Mouse (Mus musculus): ENCODE measurements around the gene Gen1.
A peak's percentile ranks its signal among the peaks of the same experiment; 100 is the strongest.

The Gen1 gene

DNA sequence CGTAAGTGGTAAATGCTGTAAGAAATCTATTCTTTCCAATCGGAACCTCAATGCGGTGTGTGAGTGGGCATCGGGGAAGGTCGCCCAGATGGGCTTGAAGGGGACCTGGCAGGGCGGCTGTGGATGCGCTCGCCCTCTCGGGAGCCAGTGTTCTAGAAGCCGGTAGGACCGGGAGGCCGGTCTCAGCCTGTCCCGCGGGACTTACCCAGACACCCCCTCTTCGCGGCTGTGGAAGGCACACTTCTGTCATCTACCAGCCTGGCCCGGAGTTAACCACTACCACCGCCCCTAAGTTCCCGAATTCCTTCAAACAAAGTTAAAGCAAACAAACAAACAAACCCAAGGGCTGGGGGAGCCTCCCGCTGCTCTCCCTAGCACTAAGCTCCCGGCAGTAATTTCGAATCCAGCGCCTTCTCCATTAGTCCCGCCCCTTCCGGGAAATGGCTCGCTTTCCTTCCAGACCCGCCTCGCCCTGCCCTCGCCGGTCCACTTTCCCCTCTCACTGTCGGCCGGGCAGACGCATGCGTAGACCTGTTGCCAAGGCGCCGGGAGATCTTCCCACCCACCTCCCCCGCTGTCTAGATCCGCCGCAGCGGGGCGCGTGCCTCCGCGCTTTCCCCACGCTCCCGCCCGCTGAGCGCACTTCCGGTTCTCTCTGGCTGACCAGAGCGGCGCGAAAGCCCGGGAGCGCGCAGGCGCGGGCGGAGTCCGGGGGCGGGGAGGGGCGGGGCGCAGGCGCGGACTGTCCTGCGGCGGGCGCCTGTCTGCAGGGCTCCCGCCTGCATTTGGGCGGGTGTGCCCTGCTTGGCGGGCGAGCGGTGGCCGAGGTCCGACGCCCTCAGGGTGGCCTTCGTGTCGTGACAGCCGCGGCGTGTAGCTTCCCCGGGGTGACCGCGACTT lies at the start of gene Gen1, which contains the start of gene Smc6:
Gene Gen1, minus strand, starts transcription at position 420 of the 900 bp plus-strand sequence.
Gene Smc6, plus strand, starts transcription at position 505 of the 900 bp plus-strand sequence.
- DNase-seq (ENCODE audit: inconsistent ontology term) = peak; percentile 99

DNA sequence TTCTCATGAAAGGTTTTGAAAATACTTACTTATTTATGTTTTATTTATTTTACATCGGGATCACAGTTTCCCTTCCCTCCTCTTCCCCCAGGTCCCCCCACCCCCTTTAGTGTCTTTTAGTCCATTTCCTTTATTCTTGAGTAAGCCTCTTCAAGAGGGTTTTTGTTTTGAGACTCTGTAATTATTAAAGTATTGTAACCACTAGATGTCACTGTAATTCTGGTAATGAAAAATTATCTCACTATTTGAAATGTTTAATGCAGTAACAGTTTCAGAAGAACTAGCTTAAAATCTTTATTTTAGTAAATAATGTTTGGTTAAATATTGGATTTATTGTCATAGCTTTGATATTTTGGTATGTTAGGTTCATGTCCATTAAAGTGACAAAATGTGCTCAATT lies 48.2 kb upstream of the Gen1 start:
- DNase-seq (ENCODE audit: inconsistent ontology term) = no peak

DNA sequence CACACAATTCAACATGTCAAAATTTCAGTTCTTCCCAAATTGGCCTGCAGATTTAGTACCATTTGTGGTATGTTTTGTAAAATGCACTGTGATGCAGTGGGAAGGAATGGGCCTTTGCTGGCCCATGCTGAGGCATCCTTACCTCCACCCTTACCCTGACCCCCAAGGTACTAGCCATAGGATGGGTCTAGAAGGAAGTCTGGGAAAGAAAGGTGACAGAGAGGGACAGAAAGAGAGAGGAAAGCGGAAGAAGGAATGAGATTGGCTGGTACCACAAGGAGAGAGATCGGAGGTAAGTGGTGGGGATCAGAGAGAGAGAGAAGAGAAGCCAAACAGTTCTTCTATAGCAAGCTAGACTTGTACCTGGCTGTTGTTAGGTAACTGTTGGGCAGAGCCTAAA lies 45.5 kb upstream of the Gen1 start:
- DNase-seq (ENCODE audit: inconsistent ontology term) = no peak

DNA sequence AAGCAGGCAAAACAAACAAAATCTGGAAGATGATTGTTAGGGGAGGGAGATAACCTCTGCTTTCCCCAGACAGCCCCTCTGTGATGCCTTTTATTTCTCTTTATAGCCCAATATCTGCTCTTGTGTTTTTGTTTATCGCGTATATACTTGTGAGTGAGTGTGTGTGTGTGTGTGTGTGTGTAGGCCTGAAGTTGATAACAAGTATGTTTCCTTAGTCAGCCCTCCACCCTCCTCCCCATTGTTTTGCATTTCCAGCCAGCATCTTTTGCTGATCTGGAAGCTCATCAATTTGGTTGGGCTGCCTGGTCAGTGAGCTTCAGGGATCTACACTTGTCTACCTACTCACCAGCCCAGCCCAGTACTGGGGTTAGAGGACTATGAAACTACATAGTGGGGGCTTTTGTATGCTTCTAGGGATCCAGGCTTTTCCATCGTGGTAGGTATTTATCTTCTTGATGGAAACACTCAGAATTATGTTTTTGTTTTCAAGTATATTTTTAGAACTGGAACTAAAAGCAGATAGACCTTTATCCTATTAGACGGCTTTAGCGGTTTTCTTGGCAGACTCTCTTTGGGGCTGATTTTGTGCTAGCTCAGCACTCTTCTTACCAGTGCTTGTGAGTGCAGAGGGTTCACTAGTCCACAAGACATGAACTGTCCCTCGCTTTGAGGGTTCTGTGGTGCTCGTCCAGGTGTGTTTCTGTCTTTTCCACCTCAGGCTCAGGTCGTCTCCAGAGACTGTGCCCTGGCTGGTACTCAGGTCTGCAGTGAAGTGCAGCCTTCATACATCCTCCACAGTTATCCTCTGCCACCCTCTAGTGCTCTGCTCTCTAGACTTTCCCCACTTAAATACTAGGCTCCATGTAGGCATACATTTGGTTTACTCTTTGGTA lies 41.4 kb upstream of the Gen1 start:
- DNase-seq (ENCODE audit: inconsistent ontology term) = no peak

DNA sequence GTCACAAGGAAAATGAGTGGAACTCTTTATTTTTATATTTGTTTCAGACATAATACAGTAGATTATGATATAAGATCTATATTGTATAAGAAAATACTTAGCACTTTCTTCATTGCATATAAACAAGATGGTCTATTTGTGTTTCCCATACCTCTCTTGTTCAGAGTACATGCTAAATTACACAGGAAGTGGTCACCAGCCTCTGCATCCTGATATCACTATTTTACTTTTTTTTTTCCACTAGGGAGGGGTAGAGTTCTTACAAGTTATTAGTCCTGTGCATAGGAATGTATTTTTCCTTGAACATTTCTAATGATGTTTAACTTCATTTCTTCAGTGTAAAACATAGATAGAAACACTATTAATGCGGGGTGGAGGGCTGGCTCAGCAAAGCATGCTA lies 35.3 kb upstream of the Gen1 start:
- DNase-seq (ENCODE audit: inconsistent ontology term) = no peak

DNA sequence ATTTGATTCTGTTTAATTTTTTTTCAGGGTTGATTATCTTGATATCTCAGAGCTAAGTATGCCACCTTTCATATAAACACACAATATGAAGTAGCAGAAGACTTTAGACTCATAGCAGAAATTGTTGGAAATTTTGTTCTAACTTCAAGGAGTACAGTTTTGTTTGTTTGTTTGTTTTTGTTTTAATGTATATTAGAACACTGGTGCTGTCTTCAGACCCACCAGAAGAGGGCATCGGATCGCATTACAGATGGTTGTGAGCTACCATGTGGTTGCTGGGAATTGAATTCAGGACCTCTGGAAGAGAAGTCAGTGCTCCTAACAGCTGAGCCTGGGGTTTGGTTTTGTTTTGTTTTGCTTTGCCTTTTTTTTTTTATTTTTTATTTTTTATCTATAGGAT lies 20.8 kb upstream of the Gen1 start:
- DNase-seq (ENCODE audit: inconsistent ontology term) = no peak

DNA sequence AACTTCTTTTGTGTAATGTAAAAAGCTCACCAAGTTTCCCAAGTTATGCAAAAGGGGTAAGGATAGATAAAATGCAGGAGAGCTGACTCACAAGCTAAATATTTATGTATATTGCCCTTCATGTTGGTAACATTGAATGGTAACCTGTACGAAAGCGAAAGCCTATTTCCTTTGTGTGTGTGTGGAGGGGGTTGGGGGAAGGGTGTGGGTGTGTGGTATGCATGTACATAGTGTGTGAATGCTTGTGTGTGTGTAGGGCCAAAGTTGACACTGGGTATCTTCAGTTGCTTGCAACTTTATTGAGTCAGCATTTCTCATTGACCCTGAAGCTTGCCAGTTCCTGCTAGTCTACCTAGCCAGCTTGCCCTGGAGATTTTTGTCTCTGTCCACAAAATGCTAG lies 16.0 kb upstream of the Gen1 start:
- no peak for DNase-seq (ENCODE audit: inconsistent ontology term)

DNA sequence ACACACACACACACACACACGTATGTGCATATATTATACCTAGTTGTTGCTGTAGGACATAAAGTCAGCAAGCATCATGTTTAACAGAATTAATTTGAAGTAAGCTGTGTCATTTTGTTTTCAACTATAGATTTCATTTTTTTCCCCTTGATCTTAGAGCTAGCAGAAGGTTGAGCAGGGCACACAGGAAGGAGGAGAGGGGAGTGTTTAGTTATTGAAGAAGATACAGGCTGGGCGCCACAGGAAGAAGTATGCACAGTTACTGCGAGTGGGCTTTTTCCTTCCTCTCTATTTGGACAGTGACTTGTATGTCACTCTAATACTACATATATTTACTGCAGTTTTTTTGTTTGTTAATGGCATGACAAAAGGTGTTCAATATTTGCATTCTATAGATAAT lies 14.3 kb upstream of the Gen1 start:
- DNase-seq (ENCODE audit: inconsistent ontology term) = no peak

DNA sequence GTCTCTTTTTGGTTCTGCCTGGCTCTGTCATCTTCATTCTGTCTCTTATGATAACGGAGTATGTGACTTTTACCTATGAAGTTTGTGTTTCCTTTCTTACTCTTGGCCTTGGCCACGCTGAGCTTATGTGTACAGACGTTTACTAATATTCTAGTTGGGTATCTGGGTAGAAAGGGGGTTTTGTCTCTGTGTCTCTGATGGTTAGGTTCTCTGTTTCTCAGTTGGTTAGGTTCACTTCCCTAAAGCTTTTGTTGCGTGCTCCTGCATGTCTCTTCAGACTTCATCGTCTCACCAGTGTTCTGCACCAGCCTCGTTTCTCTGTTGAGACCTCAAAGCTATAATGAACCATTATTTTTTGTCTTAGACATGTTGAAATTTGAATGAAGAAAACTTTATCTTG lies 11.6 kb upstream of the Gen1 start:
- DNase-seq (ENCODE audit: inconsistent ontology term) = no peak

DNA sequence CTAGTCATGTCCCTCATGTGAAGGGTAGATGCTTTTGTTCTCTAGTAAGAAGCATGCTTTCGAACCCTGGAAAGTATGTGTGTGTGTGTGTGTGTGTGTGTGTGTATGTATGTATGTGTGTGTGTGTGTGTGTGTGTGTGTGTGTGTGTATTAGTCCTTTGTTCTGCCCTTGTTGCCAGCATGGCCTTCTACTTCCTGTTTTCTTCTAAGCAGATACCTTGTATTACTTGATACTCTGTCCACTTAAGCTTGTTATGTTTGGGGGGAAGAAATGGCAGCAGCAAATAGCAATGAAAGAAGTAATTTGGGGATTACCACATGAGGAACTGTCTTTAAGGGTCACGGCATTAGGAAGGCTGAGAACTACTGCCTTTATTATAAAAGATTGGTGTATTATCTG lies 11.0 kb upstream of the Gen1 start:
- DNase-seq (ENCODE audit: inconsistent ontology term) = no peak

DNA sequence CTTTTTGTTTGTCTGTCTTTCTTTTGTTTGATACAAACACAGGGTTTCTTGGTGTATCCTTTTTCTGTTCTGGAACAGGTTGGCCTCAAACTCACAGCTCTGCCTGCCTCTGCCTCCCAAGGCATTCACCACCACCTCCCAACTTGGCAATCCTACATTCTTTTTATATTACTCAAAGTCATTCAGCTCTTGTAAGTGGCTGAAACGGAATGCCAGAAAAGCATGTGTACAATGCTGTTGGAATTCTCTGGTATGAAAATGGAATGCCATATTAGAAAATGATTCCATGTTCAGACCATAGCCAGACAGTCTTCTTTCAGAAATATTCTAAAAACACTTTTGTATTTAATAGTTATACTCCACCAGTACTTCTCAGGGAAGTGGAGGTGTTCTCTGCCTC lies 7.6 kb upstream of the Gen1 start:
- peak; percentile 64 for DNase-seq (ENCODE audit: inconsistent ontology term)

DNA sequence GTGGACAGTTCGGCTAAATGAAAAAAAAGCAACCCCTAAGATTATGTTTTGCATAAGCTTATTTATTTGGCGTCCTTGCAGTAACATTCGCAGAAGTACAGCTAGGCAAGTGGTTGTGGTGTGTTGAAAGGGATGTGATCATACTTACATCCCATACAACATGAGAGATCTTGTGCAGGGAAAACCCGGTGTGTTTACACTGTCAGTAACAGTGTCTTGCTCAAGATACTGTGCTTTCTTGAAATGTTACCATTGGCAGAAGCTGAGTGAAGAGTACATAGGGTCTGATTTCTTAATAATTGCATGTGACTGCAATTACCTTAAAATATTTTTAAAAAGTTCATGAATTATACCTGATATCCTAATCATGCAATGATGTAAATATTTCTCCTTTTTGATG lies 7.0 kb upstream of the Gen1 start:
- no peak for DNase-seq (ENCODE audit: inconsistent ontology term)

DNA sequence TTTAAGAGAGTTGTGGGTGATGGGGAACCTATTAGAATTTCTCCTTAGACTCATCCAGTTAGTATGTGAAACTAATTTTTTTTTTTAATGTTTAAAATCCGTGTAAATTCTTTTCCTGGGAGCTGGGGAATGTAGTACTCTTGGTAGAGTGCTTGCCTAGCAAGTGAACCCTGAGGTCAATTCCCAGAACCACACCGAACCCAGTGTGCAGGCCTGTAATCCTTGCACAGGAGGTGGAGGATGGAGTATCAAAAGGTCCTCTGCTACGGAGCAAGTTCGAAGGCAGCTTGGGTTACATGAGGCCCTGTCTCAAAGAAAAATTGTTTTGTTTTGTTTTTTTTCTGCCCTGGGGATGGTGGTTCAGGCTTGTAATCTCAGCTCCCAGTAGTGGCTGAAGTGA lies 1.4 kb upstream of the Gen1 start:
- DNase-seq (ENCODE audit: inconsistent ontology term) = peak; percentile 62

DNA sequence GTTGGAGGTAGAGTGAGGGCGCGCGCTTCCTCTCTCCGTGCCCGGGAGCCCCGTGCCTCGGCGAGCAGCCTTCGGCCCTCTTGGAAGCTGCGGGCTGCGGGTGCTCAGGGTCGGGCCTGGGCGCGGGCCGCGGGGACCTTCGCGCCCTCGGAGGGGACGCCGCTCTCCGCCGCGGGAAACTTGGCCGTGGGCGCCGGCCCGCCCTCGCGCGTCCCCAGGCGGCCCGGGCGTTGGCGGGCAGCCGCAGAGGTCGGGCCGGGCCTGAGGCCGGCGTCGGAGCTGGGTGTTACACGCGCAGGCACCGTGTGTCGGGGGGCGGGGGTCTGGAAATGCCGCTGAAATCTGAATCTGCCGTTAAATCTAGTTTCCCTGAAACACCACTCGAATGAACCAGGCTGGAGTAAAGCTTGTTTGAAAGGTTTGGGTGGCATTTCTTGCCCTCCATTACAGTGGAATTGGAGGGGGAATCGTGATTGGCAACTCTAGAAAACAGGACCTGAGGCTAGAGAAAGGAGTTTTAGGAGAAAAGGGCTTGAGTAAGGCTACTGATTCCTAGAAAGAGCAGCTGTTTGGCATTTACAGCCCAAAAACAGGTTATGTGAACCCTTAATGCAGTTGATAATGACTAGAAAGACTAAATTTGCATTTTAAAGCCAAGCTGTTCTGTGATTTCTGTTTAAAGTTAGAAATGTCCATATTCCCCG lies 833 bp upstream of the Gen1 start:
- DNase-seq (ENCODE audit: inconsistent ontology term) = no peak

DNA sequence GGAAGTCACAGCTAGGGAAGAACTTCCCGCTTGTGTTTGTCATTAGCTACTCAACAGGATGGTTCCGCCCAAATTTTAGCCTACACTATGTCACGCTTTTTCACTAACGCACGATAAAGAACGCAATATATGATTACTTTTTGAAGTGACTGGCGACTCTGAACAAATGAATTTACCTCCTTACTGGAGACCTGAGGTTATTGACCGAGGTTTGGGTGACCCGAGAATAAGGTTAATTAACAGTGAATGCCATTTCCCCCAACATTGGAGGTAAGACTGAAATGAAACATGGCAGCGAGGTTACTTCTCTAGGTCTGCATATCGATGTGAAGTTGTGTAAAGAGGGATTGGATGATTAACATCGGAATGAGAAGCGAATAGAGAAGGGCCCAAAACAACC lies 706 bp downstream of the Gen1 start:
- DNase-seq (ENCODE audit: inconsistent ontology term) = no peak

DNA sequence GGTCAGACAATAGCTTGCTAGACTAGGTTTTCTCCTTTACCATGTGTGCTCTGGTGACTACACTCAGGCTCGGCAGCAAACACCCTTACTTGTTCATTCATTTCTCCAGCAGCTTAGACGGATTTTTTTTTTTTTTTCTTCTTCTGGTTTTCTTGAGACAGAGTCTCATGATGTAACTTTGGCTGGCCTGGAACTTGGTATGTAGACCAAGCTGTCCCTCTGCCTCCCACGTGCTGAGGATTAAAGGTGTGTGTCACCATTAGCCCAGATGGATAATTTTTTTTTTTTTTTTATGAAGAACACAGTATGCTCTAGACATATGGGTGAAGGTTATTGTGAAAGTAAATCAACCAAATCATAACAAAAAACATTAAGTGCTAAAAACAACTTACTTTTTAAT lies 15.3 kb downstream of the Gen1 start:
- no peak for DNase-seq (ENCODE audit: inconsistent ontology term)

DNA sequence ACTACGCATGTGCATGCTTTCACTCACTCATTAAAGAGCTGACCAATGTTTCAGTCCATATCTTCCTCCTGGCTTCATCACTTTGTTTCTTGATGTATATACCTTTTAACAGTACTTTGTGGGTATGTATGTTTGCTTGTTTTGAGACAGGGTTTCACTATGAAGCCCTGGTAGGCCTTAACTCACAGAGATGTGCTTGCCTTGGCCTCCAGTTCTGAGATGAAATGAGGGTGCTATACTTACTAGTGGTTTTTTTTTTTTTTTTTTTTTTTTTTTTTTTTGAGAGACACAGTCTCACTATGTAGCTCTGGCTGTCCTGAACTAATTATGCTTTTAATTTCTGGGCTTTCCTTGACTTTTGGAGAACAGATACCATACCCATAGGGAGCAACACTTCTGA lies 18.1 kb downstream of the Gen1 start:
- DNase-seq (ENCODE audit: inconsistent ontology term) = no peak

DNA sequence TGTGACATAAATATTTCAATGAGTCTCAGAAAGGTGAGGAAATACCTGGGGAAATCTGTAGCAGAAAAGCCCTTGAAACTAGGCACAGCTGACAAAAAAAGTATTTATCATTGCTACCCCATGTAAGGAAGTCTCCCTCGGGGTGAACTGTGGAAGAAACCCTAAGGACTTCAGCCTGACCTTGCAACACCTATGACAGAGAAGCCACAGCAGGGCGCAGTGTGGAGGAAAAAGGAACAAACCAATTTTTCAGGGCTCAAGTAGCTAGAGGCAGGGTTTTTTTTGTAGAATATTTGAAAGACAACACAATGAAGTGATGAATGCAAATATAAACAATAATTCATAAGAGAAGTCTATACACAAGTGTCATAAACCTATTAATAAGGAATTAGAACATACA lies 29.6 kb downstream of the Gen1 start:
- no peak for DNase-seq (ENCODE audit: inconsistent ontology term)

DNA sequence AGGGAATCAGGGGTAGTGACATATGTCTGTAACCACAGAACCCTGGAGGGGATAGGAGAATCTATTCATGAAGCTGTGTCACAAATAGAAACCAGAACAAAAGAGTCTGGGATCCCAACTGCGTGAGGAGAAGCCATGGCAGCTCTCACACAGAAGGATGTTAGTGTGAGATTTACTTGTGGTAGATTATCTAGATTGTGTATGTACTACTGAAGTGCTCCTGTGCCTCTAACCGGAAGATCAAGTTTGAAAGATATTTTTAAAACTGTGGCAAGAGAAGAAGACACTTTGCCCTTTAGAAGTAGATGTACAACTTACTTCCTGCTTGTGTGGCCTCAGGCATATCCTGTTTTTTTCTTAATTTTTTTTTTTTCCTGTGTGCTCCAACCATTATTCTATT lies 35.3 kb downstream of the Gen1 start:
- no peak for DNase-seq (ENCODE audit: inconsistent ontology term)

DNA sequence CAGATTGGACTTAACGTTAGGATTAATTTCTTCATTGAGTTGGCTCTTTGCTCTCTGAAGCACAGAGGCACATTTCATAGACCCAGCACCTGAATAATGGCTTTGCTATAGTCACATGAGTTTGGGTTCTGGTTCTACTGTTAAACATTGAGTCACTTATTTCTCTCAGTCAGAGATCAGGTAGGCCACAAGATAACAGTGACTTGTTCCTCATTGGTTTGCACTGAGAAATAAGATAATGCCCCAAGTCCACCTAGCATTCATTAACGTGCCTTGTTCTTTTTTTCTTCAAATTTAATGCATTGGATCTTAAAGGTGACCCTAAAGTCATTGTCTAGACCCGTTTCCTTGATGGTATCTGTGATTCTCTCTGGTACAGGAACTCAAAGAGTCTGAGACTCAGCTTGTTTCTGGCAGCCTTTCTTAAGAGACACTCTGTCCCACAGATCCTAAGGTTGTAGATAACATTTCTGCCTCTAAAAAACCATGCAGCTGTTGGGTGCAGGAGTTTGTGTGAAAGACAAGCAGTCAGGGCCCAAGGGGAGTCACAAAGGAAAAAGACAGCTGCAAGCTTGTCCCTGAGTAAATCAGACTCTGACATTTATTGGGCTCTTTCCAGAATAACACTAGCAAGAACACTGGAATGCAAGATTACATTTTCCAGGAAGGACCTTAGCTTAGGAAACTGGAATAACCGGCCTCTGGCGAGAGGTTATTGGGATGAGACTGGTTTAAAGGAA lies 38.9 kb downstream of the Gen1 start:
- no peak for DNase-seq (ENCODE audit: inconsistent ontology term)

DNA sequence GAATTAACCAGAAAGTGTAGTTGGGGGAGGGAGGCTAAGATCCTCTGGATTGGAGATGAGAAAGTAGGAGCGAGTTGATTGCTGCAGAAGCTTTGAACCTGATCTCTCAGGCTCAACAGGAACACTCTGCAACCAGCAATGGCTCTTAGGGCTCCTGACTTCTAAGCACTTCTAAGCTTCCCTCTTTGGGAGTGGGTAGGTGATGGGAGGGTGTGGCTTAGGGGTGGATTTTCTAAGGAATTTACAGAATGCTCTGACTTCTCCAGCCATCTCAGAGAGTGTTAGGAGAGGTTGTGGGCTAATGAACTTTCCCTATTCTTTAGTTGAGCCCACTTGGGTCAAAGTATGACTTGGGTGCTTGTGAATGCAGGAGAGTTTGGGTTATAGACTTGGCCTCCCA lies 39.5 kb downstream of the Gen1 start:
- DNase-seq (ENCODE audit: inconsistent ontology term) = no peak

DNA sequence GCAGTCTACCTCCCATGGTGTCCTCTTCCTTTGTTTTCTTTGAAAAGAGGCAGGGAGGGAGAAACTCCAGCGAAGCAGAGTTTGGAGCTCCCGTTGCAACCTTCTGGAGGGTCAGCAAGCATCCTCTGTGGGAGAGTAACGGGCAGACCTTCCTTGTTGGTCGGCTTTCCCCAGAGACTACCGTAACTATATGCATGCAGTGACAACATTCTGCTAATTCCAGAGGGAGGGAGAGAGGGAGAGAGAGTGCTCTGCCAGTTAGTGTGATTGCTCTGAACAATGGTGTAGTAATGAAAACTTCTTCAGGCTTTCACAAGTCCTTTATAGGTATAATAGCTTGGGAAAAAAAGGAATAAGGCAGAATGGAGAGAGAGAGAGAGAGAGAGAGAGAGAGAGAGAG lies 40.9 kb downstream of the Gen1 start:
- no peak for DNase-seq (ENCODE audit: inconsistent ontology term)

Data from Muller cell, postnatal 12 days (primary cell).